Mouse (Mus musculus): ENCODE measurements around the gene Tmem236. TPM values are rescaled to one million over a fixed set of nuclear protein-coding genes. Genes with fewer than 3 reads are reported as not detected.
A peak's percentile ranks its signal among the peaks of the same experiment; 100 is the strongest.

Gene Tmem236
- 0.06 and 0.10 TPM in 2 replicates for polyA plus RNA-seq (2015; fragmentation: Nextera tagmentation; extraction: Ambion mirVana)

DNA sequence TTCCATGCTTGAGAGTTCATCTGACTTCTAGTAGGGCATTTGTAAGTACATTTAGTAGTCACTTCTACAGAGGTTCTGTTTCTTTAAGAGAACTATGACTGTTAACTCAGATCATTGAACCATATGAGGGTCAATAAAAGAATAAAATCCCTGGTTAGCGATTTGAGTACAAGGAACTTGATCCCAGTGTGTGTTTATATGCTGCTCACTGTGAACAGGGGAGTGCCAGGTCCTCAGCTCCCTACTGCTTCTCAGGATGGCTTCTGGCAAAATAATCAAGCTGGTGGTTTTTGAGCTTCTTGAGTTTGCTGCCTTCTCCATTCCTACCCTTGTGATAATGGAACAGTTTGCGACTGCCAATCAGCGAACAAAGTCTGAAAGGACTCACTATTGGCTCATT lies at the start of gene Tmem236:
Gene Tmem236 (plus strand): TSS at position 190 of the 400 bp plus-strand sequence.
- H3K9me3 ChIP-seq (replicated peaks) = no peaks in the 10 kb centered on the region
- ATAC-seq (replicated peaks; ENCODE audit: insufficient number of reproducible peaks, insufficient read depth, low FRiP score, low read depth) = no peak
- whole genome bisulfite sequencing = 78% methylated on average over 3 of the region's 3 CpGs

GRCm38 (mm10) chr2:14126387-14126786 lies 47.9 kb upstream of the Tmem236 start:
- Histone ChIP-seq H3K36me3 (peaks cover 19% of the 10 kb centered on the region; the same call in 1 of the 2 replicates), H3K4me1 (replicated peaks) (no peaks in the 10 kb centered on the region), H3K9ac (no peak overlapping the region), H3K9me3 (replicated peaks) (no peaks in the 10 kb centered on the region), H3K4me3 (no peak overlapping the region), H3K27me3 (no peaks in the 10 kb centered on the region), H3K4me2 (no peak overlapping the region), H3K27ac (no peak overlapping the region)
- no peak for ATAC-seq (replicated peaks; ENCODE audit: insufficient number of reproducible peaks, insufficient read depth, low FRiP score, low read depth)
- WGBS = 84% methylated on average over 6 of the region's 6 CpGs

More for the DNA sequence above, at the start of gene Tmem236:
- no peaks in the 10 kb centered on the region for H3K4me1 ChIP-seq (replicated peaks)
- H3K4me3 ChIP-seq = no peak within 1 kb of the TSS
- no peaks in the 10 kb centered on the region for H3K27me3 ChIP-seq
- no peak within 1 kb of the TSS for H3K9ac ChIP-seq
- no peak within 1 kb of the TSS for H3K27ac ChIP-seq
- H3K36me3 ChIP-seq = no peaks in the 10 kb centered on the region
- no peak within 1 kb of the TSS for H3K4me2 ChIP-seq

DNA sequence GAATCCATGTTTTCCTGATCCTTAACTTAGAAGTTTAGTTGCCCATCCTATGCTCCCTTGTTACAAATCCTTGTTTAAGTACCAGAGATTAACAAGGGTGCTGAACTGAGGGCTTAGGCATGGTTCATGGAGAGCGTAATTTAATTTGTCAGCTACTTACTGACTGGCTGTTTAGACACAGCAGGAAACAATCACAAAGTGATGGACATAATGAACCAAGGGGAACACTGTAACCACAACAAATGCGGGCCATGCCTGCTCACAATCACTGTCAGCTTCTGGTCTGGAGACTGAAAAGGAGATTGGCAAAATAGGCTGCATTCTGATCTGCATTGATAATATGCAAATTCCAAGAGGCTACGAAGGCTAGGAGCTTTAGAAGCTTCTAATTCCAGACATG lies 46.7 kb upstream of the Tmem236 start:
- H3K27ac ChIP-seq = no peak overlapping the region
- H3K36me3 ChIP-seq = peaks cover 22% of the 10 kb centered on the region; the same call in 1 of the 2 replicates
- no peak overlapping the region for H3K4me2 ChIP-seq
- no peaks in the 10 kb centered on the region for H3K9me3 ChIP-seq (replicated peaks)
- no peak overlapping the region for H3K9ac ChIP-seq
- H3K4me3 ChIP-seq = no peak overlapping the region
- no peaks in the 10 kb centered on the region for H3K27me3 ChIP-seq
- ATAC-seq (replicated peaks; ENCODE audit: insufficient number of reproducible peaks, insufficient read depth, low FRiP score, low read depth) = no peak
- no peaks in the 10 kb centered on the region for H3K4me1 ChIP-seq (replicated peaks)
- 60% methylated on average over 3 of the region's 3 CpGs for WGBS

- Histone ChIP-seq H3K4me3 (no peak overlapping the region), H3K9ac (no peak overlapping the region), H3K4me2 (no peak overlapping the region), H3K27ac (no peak overlapping the region), H3K9me3 (replicated peaks) (no peaks in the 10 kb centered on the region), H3K4me1 (replicated peaks) (no peaks in the 10 kb centered on the region), H3K27me3 (no peaks in the 10 kb centered on the region), H3K36me3 (peaks cover 20% of the 10 kb centered on the region; the same call in 1 of the 2 replicates)
- ATAC-seq (replicated peaks; ENCODE audit: insufficient number of reproducible peaks, insufficient read depth, low FRiP score, low read depth) = no peak
- WGBS = 83% methylated on average over 12 of the region's 12 CpGs
These were observed 43.5 kb upstream of the Tmem236 start for GRCm38 (mm10) chr2:14130641-14131339.

- Histone ChIP-seq H3K4me2 (no peak overlapping the region), H3K36me3 (peaks cover 19% of the 10 kb centered on the region; the same call in 1 of the 2 replicates), H3K27me3 (no peaks in the 10 kb centered on the region), H3K27ac (no peak overlapping the region), H3K4me1 (replicated peaks) (no peaks in the 10 kb centered on the region), H3K4me3 (no peak overlapping the region), H3K9ac (no peak overlapping the region), H3K9me3 (replicated peaks) (no peaks in the 10 kb centered on the region)
- no peak for ATAC-seq (replicated peaks; ENCODE audit: insufficient number of reproducible peaks, insufficient read depth, low FRiP score, low read depth)
- 87% methylated on average over 4 of the region's 4 CpGs for WGBS
These were observed 41.6 kb upstream of the Tmem236 start for GRCm38 (mm10) chr2:14132468-14133326.

DNA sequence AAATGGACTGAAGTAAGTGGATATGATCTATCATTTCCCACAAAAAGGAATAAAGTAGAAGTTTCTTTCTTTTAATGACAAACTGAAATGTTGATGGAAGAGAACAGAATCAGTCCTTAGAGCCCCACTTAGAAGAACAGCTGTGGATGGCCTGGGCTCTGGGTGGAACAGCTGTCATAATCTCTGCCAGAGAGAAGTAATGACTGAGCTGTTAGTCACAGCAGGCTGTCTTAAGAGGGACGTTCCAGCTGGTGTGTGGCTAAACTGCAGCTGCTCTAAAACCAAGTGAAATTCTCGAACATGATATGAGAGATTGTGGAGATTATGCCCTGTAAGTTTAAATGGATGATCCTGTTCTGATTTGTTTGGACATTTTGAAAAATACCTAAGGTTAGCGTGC lies 37.4 kb upstream of the Tmem236 start:
- Histone ChIP-seq H3K27me3 (no peaks in the 10 kb centered on the region), H3K27ac (no peak overlapping the region), H3K4me2 (no peak overlapping the region), H3K4me3 (no peak overlapping the region), H3K36me3 (peaks cover 19% of the 10 kb centered on the region), H3K9me3 (replicated peaks) (no peaks in the 10 kb centered on the region), H3K4me1 (replicated peaks) (no peaks in the 10 kb centered on the region), H3K9ac (no peak overlapping the region)
- no peak for ATAC-seq (replicated peaks; ENCODE audit: insufficient number of reproducible peaks, insufficient read depth, low FRiP score, low read depth)
- WGBS = 70% methylated on average over 3 of the region's 3 CpGs

DNA sequence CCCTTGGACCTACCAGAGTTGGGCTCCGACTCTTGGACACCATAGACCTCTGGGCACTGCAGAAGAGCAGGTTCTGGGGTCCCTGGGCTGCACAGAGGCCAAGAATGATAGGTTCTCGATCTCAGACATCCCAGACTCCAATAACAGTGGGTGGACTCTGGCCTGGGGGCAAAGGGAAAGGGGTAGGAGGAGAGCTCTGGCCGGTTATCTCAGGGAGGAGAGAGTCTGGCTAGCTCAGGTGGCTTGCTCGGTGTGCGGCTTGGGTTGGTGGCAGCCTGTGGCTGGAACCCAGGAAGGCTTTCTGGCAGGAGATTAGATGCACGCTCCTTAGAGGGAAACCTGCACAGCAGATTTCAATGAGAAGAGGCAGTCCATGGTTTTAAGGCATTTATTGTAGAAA lies 34.7 kb upstream of the Tmem236 start:
- no peak overlapping the region for H3K27ac ChIP-seq
- no peaks in the 10 kb centered on the region for H3K9me3 ChIP-seq (replicated peaks)
- peaks cover 33% of the 10 kb centered on the region for H3K36me3 ChIP-seq
- 70% methylated on average over 6 of the region's 6 CpGs for WGBS
- no peak overlapping the region for H3K9ac ChIP-seq
- H3K27me3 ChIP-seq = no peaks in the 10 kb centered on the region
- H3K4me3 ChIP-seq = no peak overlapping the region
- no peak for ATAC-seq (replicated peaks; ENCODE audit: insufficient number of reproducible peaks, insufficient read depth, low FRiP score, low read depth)
- peaks cover under 1% of the 10 kb centered on the region for H3K4me1 ChIP-seq (replicated peaks)
- no peak overlapping the region for H3K4me2 ChIP-seq

- Histone ChIP-seq H3K27ac (no peak overlapping the region), H3K4me2 (no peak overlapping the region), H3K27me3 (no peaks in the 10 kb centered on the region), H3K4me3 (no peak overlapping the region), H3K9ac (no peak overlapping the region), H3K4me1 (replicated peaks) (peaks cover 5% of the 10 kb centered on the region), H3K9me3 (replicated peaks) (no peaks in the 10 kb centered on the region), H3K36me3 (peaks cover 33% of the 10 kb centered on the region)
- 54% methylated on average over 2 of the region's 2 CpGs for WGBS
- no peak for ATAC-seq (replicated peaks; ENCODE audit: insufficient number of reproducible peaks, insufficient read depth, low FRiP score, low read depth)
These were observed 34.3 kb upstream of the Tmem236 start for GRCm38 (mm10) chr2:14140044-14140443.

DNA sequence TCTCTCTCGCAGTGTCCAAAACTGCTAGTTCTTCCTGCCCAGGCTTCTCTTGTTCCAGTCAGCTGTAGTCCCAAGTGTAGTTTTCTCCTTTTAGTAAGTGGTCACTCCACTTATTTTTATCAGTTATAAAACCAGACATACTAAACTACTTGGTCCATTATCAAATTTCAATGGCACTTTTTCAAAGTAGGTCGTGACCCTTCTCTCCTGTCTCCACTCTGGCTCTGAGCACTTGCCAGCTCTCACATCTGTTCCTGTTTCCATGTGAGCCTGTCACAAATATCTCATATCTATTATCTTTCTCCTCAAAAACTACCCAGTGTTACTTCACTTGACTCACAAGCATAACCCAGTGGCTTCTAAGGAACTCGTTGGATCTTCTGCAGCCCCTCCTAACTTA lies 29.0 kb upstream of the Tmem236 start:
- peaks cover 26% of the 10 kb centered on the region for H3K36me3 ChIP-seq
- H3K9ac ChIP-seq = no peak overlapping the region
- H3K4me3 ChIP-seq = no peak overlapping the region
- 0 out of 2 replicates have a peak overlapping the region, but pooled peaks have one; percentile 2 for H3K27ac ChIP-seq
- H3K4me2 ChIP-seq = no peak overlapping the region
- WGBS = 25% methylated on average over 3 of the region's 3 CpGs
- H3K4me1 ChIP-seq (replicated peaks) = peaks cover 9% of the 10 kb centered on the region
- no peaks in the 10 kb centered on the region for H3K9me3 ChIP-seq (replicated peaks)
- H3K27me3 ChIP-seq = no peaks in the 10 kb centered on the region
- ATAC-seq (replicated peaks; ENCODE audit: insufficient number of reproducible peaks, insufficient read depth, low FRiP score, low read depth) = no peak

GRCm38 (mm10) chr2:14146913-14147312 lies 27.4 kb upstream of the Tmem236 start:
- H3K36me3 ChIP-seq = peaks cover 20% of the 10 kb centered on the region
- H3K27ac ChIP-seq = no peak overlapping the region
- H3K4me3 ChIP-seq = no peak overlapping the region
- H3K4me2 ChIP-seq = no peak overlapping the region
- ATAC-seq (replicated peaks; ENCODE audit: insufficient number of reproducible peaks, insufficient read depth, low FRiP score, low read depth) = no peak
- H3K27me3 ChIP-seq = no peaks in the 10 kb centered on the region
- WGBS = 82% methylated on average over 2 of the region's 2 CpGs
- H3K4me1 ChIP-seq (replicated peaks) = peaks cover 9% of the 10 kb centered on the region
- no peak overlapping the region for H3K9ac ChIP-seq
- no peaks in the 10 kb centered on the region for H3K9me3 ChIP-seq (replicated peaks)

DNA sequence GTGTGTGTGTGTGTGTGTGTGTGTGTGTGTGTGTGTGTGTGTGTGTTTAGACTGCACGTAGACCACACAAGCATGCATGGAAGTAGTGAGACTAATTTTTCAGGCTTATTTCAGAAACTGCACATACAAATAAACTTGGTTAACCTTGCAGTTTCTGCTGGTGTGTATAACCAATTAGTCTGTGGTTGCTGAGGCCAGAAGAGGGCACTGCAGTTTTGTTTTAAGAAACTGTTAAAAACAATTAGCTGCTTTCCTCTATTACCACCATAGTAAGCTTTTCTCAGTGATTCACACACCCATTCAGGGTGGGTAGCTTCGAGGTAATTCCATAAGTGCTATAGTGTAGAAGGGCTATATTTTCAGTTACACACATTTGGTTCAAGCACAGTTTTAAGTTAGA lies 23.5 kb upstream of the Tmem236 start:
- no peaks in the 10 kb centered on the region for H3K9me3 ChIP-seq (replicated peaks)
- no peak overlapping the region for H3K27ac ChIP-seq
- H3K9ac ChIP-seq = no peak overlapping the region
- no peak overlapping the region for H3K4me3 ChIP-seq
- ATAC-seq (replicated peaks; ENCODE audit: insufficient number of reproducible peaks, insufficient read depth, low FRiP score, low read depth) = no peak
- H3K27me3 ChIP-seq = no peaks in the 10 kb centered on the region
- no peaks in the 10 kb centered on the region for H3K4me1 ChIP-seq (replicated peaks)
- H3K36me3 ChIP-seq = peaks cover 3% of the 10 kb centered on the region; the same call in 1 of the 2 replicates
- WGBS = 88% methylated on average over 2 of the region's 2 CpGs
- H3K4me2 ChIP-seq = no peak overlapping the region
